Comparison of ENCODE assay signal across 18 mouse cellular contexts in the genomic region with DNA sequence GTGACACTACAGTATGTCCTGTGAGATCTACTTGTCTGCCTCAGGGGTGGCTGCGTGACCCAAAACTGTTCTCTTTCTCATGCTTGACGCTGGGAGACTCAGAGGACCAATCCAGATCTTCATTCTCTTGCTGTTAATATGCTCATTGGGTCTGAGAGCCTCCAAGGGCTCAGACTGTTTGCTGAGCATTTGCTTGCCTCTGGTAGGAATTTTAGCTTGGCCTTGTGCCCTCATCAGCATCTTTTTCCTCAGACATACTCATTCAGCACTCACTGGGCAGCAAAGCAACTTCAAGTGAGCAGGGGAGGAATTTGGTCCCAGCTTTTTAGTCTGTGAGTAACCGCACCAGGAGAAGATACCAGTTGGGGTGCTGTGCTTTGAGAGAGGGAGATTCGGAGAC. TPM values are rescaled to one million over a fixed set of nuclear protein-coding genes. Genes with fewer than 3 reads are reported as not detected.
DNase-seq lines count a peak whose midpoint lies in the region; ATAC-seq and TF ChIP-seq lines count a peak whose summit lies in the region.
"Had no signal": no experiment of that assay in that cellular context is flagged by ENCODE, and none has a peak within 500 bp of the region (broad histone marks: within the 10 kb centered on the region; RNA-seq: fewer than 3 reads in every experiment).

No protein-coding gene starts in this region.

- ATAC-seq in lung, embryonic 15.5 days (ENCODE audit: borderline replicate concordance, extremely low read depth, low FRiP score, low TSS enrichment), result no peak
- no peak for ATAC-seq in cerebellum, adult (ENCODE audit: insufficient number of reproducible peaks, low FRiP score, low TSS enrichment)
- ATAC-seq: forebrain, embryonic 15.5 days; hindbrain, postnatal 0 days had no signal

- intact Hi-C loops in gastrocnemius, adult 2 months (cut with DNase I), result no loop called here

- peak overlapping the region; percentile 72 for H3K27ac ChIP-seq in gastrocnemius, adult 2 months
- H3K27ac ChIP-seq in lung, embryonic 15.5 days, result peak overlapping the region; percentile 57; the same call in 1 of the 2 replicates
- H3K27ac ChIP-seq: embryonic facial prominence, embryonic 15.5 days; forebrain, embryonic 15.5 days; heart, embryonic 13.5 days; hindbrain, embryonic 13.5 days; hindbrain, postnatal 0 days had no signal

- no peak overlapping the region for H3K4me3 ChIP-seq in gastrocnemius, adult 2 months
- H3K4me3 ChIP-seq in lung, embryonic 15.5 days, result no peak overlapping the region
- H3K4me3 ChIP-seq: embryonic facial prominence, embryonic 15.5 days; forebrain, embryonic 15.5 days; heart, embryonic 13.5 days; hindbrain, embryonic 13.5 days had no signal

- no peaks in the 10 kb centered on the region for H3K36me3 ChIP-seq in lung, embryonic 15.5 days
- H3K36me3 ChIP-seq: embryonic facial prominence, embryonic 15.5 days; forebrain, embryonic 15.5 days; heart, embryonic 13.5 days; hindbrain, embryonic 13.5 days had no signal

- no peaks in the 10 kb centered on the region for H3K27me3 ChIP-seq in lung, embryonic 15.5 days
- H3K27me3 ChIP-seq: embryonic facial prominence, embryonic 15.5 days; forebrain, embryonic 15.5 days; heart, embryonic 13.5 days; hindbrain, embryonic 13.5 days had no signal

- 57% methylated on average over 4 of the region's 4 CpGs for WGBS in lung, embryonic 15.5 days

- no peaks in the 10 kb centered on the region for H3K9me3 ChIP-seq in lung, embryonic 15.5 days
- H3K9me3 ChIP-seq: embryonic facial prominence, embryonic 15.5 days; forebrain, embryonic 15.5 days; heart, embryonic 13.5 days; hindbrain, embryonic 13.5 days had no signal

- no peak for TF ChIP-seq CTCF in gastrocnemius, adult 2 months (IDR thresholded peaks at IDR 0.05)

- no peak for DNase-seq in gastrocnemius, adult 2 months
- no peak for DNase-seq in gastrocnemius, postnatal 25 days
- no peak for DNase-seq in lung, postnatal 14 days
- DNase-seq in NIH3T3 (ENCODE audit: low read depth), result peak; percentile 85
- DNase-seq in adrenal gland, adult (ENCODE audit: inconsistent age in 2 of 2, low spot score in 1 of 2), result no peak
- DNase-seq: adrenal gland, adult 8-10 months; cerebellum, adult 11-12 months; cerebellum, adult 9-11 months; gastrocnemius, postnatal 10 days; kidney, adult 11 months had no signal

- H3K4me2 ChIP-seq in lung, embryonic 15.5 days, result no peak overlapping the region
- H3K4me2 ChIP-seq: embryonic facial prominence, embryonic 15.5 days; forebrain, embryonic 15.5 days; heart, embryonic 13.5 days; hindbrain, embryonic 13.5 days had no signal

- no peak overlapping the region for H3K9ac ChIP-seq in lung, embryonic 15.5 days
- H3K9ac ChIP-seq: embryonic facial prominence, embryonic 15.5 days; forebrain, embryonic 15.5 days; heart, embryonic 13.5 days; hindbrain, embryonic 13.5 days had no signal

- peaks cover 49% of the 10 kb centered on the region for H3K4me1 ChIP-seq in lung, embryonic 15.5 days
- H3K4me1 ChIP-seq: forebrain, embryonic 15.5 days had no signal

RNA-seq across cellular contexts. Expression of a gene that starts 40.5 kb away (rescaled TPM):
- total RNA-seq in gastrocnemius, adult 2 months (2021), result 10 to 100 TPM; 41.1 to 59.2 TPM
- total RNA-seq in gastrocnemius, postnatal 25 days (2021), result 10 to 100 TPM; 54.4 to 54.5 TPM
- 123 and 124 TPM in 2 replicates for polyA plus RNA-seq in lung, embryonic 15.5 days (2015; fragmentation: Nextera tagmentation; extraction: Ambion mirVana)
- total RNA-seq: MEL had no signal
